Mouse (Mus musculus) CH12.LX (cell line): ENCODE data around the gene Unc119.

Experiments
- CHD2 ChIP-seq: IDR thresholded peaks from 2 replicates; pipeline ENCODE4 v1.6.1; 2011; ENCODE audit warnings: low read length, improper control_type of control experiment
- IRF4 ChIP-seq: IDR thresholded peaks from 2 replicates; pipeline ENCODE4 v1.6.1; 2014; ENCODE audit warnings: low read depth, mild to moderate bottlenecking, inconsistent platforms, low read length, improper control_type of control experiment
- MAFK ChIP-seq: IDR thresholded peaks from 2 replicates; pipeline ENCODE4 v1.6.1; 2011; ENCODE audit warnings: low read length, improper control_type of control experiment; ENCODE audit not compliant: insufficient replicate concordance
- MAX ChIP-seq: IDR thresholded peaks from 2 replicates; pipeline ENCODE4 v1.6.1; 2011; ENCODE audit warnings: low read length, improper control_type of control experiment
- NRF1 ChIP-seq: IDR thresholded peaks from 2 replicates; pipeline ENCODE4 v1.6.1; 2014; ENCODE audit warnings: low read depth, mild to moderate bottlenecking, inconsistent platforms, low read length, improper control_type of control experiment, moderate library complexity
- POLR2A ChIP-seq: IDR thresholded peaks from 2 replicates; pipeline ENCODE4 v1.6.1; 2011; ENCODE audit warnings: low read depth, mild to moderate bottlenecking, improper control_type of control experiment, low read length
- SIN3A ChIP-seq: IDR thresholded peaks from 2 replicates; pipeline ENCODE4 v1.6.1; 2012; ENCODE audit warnings: low read length, improper control_type of control experiment, inconsistent platforms
- SMC3 ChIP-seq: IDR thresholded peaks from 2 replicates; pipeline ENCODE4 v1.6.1; 2011; ENCODE audit warnings: low read depth, low read length, improper control_type of control experiment
- UBTF ChIP-seq: IDR thresholded peaks from 2 replicates; pipeline ENCODE4 v1.6.1; 2012; ENCODE audit warnings: low read depth, mild to moderate bottlenecking, inconsistent platforms, low read length, improper control_type of control experiment, moderate library complexity

DNA sequence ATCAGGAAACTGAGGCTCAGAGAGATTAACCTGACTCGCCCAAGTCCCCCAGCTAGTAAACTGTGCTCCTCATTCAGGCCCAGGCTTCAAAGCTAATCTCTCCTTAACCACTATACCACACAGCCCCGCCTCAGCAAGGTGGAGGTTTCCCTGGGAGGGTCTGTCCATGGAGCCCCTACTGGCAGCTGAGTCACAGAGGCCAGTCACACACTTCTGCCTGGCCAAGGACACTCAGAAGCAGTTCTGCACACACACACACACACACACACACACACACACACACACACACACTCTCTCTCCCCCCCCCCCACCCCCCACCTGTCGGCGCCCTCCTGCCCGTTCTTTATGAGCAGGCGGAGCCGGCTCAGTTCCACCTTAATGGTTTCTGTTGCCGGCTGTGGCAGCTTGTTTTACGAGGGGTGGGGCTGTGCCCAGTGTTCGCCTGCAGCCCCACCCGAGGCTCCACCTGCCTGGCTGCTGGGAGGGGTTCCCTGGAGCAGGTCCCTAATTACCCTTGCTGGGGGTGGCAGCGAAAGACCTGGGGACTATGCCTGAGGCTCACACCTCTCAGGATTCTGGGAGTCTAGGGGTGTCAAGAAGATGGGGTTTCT is 34.4 kb downstream of the Unc119 start:
- TF ChIP-seq MAFK = no peak
- TF ChIP-seq CHD2 = no peak
- TF ChIP-seq UBTF = no peak
- TF ChIP-seq POLR2A = no peak
- no peak for TF ChIP-seq SMC3
- TF ChIP-seq IRF4 = no peak
- TF ChIP-seq SIN3A = no peak
- no peak for TF ChIP-seq MAX
- TF ChIP-seq NRF1 = no peak
